Mouse (Mus musculus): ENCODE results near the gene Skint10.

Gene Skint10

DNA sequence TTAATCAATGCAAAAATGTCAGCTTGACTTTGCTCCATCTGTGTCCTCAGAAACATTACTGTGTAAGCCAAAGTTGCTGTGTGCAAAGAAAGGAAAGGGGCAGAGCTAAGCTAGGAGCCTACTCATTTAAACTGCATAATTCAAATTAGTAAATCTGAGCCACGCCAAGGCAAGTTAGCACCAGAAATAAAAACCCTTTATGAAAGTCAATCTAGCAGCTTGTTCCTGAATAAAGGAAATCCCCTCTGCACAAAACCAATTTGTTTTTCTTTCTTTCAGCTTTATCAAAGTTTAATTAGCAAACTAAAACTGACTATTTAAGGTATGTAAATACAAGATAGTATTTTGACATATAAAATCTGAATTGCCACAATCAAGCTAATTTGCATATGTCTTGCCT lies at the start of gene Skint10:
Gene Skint10, minus strand, starts transcription at position 101 of the 400 bp plus-strand sequence.
- DNase-seq (ENCODE audit: low spot score in 2 of 2): no peak

DNA sequence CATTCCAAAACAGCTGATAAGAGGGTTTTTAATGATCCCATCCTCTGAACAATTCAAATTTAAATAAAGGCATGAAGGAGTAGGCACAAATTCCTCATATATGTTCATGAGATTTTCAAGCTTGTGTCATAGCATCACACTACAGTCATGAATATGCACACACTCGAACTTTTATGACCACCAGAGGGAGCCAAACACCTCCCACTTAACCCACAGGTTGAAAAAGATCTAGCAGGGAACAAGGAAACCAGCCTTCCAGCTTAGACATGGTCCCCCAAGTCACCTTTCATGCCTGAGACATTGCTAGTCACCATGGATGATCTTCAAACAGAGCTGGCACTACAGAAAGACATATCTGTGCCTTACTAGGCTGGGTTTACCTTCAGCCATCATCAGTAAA lies 16.0 kb upstream of the Skint10 start:
- no peak for DNase-seq (ENCODE audit: low spot score in 2 of 2)
